Mouse (Mus musculus): ENCODE data around the gene Pex11b.
"Not testable (repeated sequence)": the region's sequence is repeated elsewhere in the genome, so short reads cannot be mapped to it uniquely, and the experiment has no call there.

The Pex11b gene

DNA sequence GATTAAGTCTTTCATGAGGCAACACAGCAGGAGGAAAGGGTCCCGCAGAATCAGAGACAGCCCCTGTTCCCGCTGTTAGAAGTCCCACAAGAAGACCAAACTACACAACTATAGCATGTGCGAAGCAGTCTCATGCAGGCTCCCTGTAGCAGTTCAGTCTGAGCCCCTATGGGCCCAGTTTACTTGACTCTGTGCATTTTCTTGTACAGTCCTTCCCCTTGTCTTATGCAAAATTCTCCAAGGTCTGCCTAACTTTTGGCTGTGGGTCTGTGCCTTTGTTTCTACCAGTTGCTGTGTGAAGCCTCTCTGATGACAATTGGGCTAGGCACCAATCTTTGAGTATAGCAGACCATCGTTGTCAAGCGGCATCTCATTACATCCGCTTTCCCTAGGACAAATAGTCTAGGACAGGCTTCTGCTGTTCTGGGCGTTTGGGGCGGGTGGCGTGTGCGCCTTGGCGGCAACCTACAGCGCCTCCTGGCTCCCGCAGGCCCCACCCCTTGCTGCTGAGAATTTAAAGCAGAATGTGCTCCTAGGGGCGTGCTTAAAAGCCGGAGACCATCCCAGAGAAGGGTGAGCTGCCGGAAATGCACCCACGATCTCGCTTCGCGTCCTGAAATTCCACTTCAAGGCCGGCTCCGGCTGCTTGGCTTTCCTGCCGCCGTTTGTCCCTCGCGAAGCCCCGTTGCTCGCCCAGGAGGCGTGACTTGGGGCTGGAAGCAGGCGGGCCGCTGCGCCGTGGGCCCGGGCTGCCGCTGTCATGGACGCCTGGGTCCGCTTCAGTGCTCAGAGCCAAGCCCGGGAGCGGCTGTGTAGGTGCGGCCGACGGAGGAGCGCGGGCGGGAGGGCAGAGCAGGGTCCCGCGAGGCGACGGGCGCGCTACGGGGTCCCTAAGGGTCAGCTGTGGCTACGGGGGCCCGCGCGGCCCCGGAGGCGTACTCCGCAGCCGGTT, at the start of gene Pex11b, which contains the start of gene Gm42957:
Gene Pex11b, plus strand, starts transcription at position 449 of the 952 bp plus-strand sequence.
Gene Gm42957, plus strand, starts transcription at position 547 of the 952 bp plus-strand sequence.
- in situ Hi-C loops (cut with MboI, MseI): no loop called here

DNA sequence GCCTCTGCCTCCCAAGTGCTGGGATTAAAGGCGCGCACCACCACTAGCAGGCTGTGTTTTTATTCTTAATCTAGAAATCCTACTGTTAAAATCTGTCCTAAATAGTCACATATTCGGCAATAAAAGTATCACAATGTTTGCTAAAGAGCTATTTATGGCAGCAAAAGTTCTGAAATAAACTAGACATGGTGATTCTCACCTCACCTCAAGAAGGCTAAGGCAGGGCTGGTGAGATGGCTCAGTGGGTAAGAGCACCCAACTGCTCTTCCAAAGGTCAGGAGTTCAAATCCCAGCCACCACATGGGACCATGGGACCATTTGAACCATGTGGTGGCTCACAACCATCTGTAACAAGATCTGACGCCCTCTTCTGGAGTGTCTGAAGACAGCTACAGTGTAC, 44.5 kb upstream of the Pex11b start:
- in situ Hi-C loops (cut with MboI, MseI): no loop called here

DNA sequence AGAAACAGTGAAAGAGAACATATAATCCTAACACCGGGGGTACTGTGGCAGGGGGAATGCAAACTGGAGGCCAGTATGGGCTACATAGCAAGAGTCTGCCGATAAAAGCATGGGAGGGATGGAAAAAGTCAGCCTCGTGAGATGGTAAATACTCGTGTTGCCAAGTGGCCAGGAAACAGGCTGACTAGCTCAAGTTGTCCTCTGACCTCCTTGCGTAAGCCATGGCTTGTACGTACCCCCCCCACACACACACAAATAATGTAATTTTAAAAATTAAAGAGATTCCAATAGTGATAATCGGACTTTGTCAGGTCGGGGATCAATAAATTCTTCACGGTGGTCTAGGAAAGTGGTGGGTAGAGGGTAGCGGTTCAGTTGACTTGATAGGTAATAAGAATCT, 41.8 kb upstream of the Pex11b start:
- in situ Hi-C loops (cut with MboI, MseI): no loop called here

DNA sequence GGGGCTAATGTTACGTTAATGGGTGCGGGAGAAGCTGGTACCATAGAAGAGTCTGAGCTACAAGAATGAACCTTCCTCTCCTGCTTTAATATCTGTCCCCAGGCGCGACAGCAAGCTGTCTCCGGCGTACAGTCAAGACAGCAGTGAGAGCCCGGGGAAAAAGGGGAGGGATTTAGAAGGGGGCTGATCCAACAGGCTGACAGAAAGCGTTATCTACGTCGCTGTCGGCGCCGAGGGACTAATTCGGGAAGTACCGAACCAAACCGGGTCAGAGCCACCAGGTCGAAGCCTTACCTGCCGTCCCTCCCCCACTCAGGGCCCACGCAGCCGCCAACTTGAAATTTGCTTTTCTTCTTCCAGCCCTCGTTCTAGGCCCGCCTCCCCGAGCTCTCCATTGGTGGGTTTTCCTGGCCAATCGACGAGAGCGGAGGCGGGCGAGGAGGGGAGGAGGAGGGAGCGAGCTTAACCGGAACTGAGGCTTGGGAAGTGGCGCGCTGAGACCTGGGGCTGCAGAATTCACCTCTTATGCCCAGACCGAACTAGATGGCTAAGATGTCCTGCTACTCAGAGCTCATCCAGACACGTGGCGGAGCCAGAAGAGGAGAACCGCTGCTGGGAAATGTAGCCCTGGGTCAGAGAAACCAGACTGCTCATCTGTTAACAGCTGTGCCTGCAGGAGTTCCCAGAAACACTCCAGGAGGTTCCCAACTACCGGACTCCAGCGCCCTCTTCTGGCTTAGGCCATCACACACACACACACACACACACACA, 41.2 kb upstream of the Pex11b start, which contains the start of gene Polr3gl:
Gene Polr3gl, minus strand, starts transcription at position 392 of the 771 bp plus-strand sequence.
- in situ Hi-C loops (cut with MboI, MseI): no loop called here

DNA sequence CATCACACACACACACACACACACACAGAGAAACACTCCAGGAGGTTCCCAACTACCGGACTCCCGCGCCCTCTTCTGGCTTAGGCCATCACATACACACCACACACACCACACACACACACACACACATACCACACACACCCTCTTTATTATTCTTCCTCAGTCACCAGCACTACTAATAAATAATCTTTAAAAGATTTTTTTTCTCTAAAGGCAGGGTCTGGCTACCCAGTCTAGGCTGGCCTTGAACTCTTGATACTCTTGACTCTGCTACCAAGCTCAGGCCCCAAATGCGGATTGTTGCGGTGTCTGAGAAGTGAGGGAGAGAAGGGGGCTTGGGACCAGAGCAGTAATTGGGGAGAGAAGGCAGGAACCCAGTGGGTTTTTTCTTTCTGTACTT, 40.3 kb upstream of the Pex11b start:
- in situ Hi-C loops (cut with MboI, MseI): no loop called here

DNA sequence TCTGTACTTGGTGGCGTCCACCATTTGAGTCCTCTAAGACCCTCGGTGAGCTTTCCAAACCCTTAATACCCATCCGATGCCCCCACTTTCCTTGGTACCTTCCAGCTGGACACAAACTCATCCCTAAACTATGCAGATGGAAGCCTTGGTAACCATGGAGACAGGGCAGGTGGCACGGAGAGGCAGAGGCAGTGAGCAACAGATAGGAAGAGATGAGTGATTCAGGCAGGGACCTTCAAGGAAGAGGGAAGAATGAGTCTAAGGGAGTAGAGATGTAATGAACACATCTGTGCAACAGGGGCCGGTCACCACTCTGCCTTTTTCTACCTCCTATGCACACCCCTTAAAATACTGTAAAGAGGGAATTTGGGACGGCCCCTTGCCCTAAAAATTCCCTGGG, 39.5 kb upstream of the Pex11b start:
- in situ Hi-C loops (cut with MboI, MseI): no loop called here

DNA sequence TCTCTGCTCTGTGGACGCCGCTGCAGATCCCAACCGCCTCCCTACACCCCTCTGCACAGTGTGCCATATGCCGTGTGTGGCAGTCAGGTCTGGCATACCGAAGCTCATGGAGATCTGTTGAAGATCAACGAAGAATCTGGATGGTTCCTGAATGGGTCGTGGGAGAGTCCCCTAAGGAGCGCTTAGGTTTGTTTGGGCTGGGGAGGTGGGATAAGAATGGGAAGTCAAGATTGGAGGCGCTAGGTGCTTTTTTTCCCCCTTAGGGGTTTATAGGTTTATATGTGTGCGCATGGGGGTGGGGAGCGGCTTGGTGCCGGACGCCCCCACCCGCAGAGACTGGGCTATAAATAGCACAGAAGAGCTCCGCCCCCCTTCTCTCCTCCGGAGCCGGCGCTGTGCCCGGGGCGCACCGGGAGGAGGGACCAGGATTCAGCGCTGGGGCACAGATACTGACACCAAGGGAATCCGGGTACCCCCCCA, 38.9 kb upstream of the Pex11b start, which contains the start of gene Ankrd34a:
Gene Ankrd34a, plus strand, starts transcription at position 409 of the 480 bp plus-strand sequence.
- in situ Hi-C loops (cut with MboI, MseI): no loop called here

DNA sequence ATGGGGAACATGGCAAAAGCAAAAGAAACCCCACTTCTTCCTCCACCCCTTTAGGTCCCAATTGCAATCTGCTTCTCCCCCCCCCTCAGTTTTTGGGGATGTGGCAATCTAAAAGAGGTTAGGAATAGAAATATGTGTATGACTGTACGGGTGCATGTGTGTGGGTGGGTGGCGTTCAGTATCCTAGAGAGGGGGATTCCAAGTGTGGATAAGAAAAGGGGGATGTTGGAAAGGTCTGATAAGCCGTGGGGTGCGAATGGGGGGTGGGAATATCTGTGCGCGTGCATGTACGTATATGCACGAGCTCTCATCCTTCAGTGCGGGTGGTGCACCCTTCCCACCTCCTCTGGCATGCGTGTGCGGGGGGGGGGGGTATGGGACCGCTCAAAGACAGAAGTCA, 38.3 kb upstream of the Pex11b start:
- in situ Hi-C loops (cut with MboI, MseI): no loop called here

DNA sequence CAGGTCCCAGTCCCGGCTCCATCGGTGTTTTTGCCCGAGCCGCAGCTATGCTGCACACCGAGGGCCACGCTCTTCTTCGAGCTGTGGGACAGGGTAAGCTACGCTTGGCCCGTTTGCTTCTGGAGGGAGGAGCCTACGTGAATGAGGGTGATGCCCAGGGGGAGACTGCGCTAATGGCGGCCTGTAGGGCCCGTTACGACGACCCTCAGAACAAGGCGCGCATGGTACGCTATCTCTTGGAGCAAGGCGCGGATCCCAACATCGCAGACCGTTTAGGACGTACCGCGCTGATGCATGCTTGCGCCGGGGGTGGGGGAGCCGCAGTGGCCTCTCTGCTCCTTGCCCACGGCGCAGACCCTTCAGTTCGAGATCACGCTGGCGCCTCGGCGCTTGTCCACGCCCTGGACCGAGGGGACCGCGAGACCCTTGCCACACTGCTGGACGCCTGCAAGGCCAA, 37.7 kb upstream of the Pex11b start:
- in situ Hi-C loops (cut with MboI, MseI): no loop called here

DNA sequence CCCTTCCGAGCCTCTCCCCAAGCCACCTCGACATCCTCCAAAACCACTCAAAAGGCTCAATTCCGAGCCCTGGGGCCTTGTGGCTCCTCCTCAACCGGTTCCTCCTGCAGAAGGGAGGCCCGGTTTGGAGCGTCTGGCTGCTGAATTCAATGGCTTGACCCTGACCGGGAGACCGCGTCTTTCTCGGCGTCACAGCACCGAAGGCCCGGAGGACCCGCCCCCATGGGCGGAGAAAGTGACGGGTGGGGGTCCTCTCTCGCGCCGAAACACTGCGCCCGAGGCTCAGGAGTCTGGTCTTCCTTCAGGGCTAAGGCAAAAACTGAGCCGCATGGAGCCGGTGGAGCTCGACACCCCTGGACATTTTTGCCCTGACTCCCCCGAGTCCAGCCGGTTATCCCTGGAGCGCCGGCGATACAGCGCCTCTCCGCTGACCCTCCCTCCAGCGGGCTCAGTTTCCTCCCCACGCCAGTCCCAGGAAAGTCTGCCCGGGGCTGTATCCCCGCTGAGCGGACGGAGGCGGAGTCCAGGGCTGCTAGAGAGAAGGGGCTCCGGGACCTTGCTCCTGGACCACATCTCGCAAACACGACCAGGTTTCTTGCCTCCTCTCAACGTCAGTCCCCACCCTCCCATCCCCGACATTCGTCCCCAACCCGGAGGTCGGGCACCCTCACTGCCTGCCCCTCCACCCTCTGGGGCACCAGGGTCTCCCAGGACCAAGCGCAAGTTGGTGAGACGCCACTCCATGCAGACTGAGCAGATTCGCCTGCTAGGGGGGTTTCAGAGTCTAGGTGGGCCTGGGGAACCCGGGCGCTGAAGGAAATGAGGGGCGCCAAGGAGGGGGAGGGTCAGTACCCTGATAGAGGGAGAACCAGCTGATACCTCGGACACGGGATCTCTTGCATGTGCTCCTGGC, 36.8 kb upstream of the Pex11b start:
- in situ Hi-C loops (cut with MboI, MseI): no loop called here

DNA sequence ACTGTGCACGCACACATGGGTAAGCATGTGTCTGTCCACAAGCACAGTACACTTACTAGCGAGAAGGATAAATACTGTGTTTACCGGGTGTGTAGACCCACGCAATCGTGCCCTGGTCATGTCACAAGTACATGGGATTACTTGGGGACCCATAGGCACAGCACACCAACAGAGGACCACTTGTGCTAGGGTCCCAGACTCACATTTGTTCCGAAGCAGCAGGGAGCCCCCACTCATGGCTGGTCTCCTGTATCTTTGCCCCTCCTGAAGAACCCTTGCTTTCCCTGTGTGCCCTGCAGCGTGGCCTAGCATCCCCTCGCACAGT, 36.1 kb upstream of the Pex11b start:
- in situ Hi-C loops (cut with MboI, MseI): no loop called here

DNA sequence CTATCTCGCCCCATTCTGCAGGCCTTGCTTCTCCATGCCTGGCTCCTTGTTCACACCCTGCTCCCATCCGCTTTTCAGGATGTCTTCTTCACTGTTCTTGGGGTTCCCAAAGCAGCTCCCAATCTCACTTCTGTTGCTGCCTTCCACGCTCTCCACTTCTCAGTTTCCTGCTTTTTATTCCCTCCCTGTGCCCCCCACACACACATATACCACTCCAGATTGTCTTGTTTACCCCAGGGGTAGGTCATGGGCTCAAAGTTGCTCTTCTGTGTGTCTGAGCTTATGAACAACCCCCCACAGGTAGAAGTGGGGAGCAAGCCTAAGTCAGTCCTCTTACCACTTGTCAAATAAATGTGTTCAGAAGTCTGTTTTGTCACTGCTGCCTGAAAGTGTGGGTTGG, 35.8 kb upstream of the Pex11b start:
- in situ Hi-C loops (cut with MboI, MseI): no loop called here

DNA sequence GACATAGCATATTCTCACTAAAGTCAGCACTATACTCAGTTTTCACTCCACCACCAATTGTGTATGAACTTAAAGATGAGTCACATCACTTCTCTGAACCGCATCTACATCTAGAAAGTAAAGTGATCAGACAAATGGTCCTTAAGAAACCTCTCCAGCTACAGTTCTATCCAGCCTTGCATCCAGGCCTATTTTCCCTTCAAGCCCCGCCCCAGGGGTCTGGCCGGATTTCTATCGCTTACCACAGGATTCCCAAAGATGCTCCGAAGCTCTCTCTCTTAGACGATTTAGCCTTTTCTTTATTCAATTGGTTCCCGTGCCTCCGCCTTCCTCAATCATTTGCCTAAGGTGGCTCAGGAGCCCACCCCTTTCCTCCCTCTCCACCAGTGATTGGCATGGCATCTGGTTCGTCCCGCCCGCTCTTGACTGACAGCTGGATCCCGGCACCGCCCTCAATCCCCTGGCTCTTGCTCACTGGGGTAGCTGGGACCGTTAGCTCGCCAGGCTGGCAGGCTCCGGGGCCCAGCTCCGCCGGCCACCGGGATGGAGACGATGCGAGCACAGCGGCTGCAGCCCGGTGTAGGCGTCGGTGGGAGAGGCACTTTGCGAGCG, 34.4 kb upstream of the Pex11b start, which contains the start of gene Lix1l:
Gene Lix1l, plus strand, starts transcription at position 511 of the 612 bp plus-strand sequence.
- in situ Hi-C loops (cut with MboI, MseI): no loop called here

DNA sequence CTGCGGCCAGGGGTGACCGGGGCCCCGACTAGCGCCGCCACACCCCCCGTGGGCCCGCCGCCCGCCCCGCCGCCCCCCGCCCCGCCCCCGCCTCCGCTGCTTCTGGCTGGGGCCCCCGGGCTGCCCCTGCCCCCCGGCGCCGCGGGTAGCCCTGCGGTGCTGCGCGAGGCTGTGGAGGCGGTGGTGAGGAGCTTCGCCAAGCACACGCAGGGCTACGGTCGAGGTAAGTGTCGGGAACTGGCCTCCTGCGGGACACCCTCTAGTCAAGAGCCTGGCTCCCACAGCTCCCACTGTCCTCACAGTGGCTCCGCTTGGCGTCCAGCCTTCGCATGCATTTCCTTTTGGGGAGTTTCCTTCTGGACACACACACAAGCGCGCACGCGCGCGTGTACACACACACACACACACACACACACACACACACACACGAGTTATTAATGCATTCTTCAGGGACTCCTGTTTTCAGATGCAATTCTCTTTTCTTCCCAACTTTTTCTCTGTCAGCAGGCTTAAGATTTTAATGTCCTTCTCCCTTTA, 33.9 kb upstream of the Pex11b start:
- in situ Hi-C loops (cut with MboI, MseI): no loop called here

DNA sequence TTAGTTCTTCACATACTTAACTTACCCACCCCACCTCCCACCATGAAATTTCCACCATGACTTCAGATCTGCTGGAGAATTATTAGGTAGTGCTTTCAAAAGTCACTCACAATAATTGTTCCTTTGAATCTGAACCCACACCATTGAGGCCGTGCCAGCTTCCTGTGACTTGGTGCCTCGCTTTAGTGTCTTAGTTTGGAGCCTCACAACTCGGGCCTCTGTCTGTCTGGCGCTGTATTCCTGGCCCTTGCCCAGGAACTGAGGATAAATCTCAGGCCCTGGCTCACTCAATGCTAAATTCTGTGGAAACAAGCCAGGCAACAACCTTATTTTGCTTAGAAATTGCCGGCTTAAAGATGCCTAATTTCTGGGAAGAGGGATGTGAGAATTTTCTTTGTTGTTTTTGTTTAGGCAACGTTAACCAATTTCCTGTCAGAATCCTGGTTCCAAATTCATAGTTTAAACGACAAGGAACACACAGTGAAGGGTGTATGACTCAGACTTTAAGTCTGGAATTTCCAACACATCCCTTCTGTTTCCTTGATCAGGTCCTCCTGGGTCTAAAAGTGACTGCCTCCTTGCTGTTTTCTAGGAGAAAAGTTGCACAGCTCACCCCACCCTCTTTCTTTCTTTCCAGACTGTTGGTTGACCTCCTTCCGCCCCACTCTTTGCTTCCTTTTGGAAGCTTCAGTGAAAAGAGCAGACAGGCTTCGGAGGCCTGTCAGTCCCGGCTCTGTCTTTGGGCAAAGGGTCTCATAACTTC, 33.1 kb upstream of the Pex11b start:
- in situ Hi-C loops (cut with MboI, MseI): no loop called here

DNA sequence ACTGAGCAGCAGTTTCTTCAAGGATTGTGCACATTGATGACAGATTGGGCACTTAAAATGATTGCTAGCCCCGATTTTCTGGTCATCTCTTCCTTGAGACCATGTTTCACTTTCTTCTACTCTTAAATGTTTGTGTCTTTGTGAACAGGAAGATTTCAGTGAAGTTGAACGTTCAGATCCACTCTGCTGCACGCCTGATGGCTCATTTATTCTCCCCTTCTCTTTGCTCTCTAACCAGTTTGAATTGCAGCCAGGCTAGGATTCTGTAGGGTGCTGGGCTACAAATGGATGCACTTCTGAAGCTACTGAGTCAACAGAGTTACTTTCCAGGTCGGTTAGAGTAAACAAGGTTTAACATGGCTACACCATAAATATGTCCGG, 32.5 kb upstream of the Pex11b start:
- in situ Hi-C loops (cut with MboI, MseI): no loop called here

DNA sequence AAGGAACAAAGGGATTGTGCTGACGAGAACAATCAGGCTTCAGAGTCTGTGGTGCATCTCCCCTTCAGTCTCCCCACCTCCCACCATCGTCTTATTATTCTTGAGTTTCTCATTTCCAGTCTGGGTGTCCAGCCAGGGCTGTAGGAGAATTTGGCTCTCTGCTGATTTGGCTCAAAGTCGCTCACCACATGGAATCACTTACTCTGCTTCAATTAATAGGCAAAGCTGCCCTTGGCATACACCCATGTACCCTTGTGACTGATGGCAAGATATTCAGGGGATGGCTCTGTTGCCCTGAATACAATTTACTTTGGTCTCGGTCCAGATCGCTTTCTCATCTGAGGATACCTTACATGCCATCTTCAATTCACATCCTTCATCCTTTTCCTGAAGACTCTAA, 31.9 kb upstream of the Pex11b start:
- in situ Hi-C loops (cut with MboI, MseI): no loop called here

DNA sequence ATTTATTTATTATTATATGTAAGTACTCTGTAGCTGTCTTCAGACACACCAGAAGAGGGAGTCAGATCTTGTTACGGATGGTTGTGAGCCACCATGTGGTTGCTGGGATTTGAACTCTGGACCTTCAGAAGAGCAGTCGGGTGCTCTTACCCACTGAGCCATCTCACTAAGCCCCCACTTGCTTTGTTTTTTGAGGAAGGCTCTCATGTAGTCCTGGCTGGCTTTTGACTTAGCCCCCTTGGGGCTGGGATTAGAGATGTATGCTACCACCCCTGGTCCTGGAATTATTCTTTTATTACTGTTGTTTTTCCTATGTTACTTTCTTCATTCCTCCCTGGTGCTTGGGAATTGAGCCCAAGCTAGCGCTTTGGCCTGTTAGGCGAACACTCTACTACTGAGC, 29.2 kb upstream of the Pex11b start:
- in situ Hi-C loops (cut with MboI, MseI): not testable (repeated sequence)

DNA sequence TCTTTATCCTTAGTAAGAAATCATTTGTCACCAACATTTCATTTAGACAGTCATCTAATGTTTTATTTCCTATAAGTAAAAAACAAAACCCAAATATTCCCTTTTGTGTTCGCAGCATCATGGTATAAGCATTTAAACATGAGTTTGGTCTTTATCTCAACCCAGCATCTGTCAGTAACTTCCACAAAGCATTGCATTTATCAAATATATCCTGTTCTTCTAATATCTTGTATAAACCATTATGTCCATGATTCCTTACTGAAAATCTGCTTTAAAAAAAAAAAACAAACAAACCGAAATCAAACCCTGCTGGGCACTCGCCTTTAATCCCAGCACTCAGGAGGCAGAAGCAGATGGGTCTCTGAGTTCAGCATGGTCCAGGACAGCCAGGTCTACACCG, 28.6 kb upstream of the Pex11b start:
- in situ Hi-C loops (cut with MboI, MseI): no loop called here

DNA sequence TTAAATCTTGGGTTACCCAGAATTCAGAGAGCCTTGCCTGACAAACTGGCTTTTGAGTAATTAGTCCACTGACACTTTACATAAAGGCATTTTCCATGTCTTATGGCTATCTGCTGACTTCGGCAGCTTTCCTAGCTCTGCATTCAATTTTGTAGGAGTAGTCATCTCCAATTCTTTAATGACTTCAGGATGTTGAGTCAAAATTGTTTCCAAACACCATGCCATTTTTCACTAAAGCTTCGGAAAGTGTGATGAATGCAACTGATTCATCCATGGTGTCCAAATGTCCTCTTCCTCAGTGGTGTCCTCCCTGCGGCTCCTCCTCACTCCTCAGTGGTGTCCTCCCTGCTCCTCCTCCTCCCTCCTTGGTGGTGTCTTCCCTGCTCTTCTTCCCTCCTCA, 17.2 kb upstream of the Pex11b start:
- in situ Hi-C loops (cut with MboI, MseI): no loop called here

All from T-helper 2 cell (primary cell).